Mouse (Mus musculus): ENCODE measurements around the gene Slfnl1.

Slfnl1 gene

DNA sequence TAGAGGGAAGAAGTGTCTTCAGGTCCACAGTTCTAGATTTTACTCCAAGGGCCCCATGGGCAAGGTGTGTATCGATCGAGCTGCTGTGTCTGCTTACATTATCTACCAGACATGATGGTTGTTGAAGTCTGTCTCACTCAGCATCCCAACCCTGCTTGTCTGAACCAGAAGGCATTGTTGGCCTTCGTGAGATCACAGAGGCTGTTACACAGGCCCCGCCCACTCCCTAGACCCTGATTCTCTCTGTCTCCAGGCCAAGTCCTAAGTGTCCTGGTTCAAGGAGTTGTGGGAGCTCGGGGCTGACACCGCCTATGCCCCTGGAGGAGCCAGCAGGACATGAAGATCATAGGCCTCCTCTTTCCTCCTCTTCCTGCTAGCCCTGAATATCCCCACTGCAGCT lies at the start of gene Slfnl1:
Gene Slfnl1 (plus strand): TSS at position 246 of the 400 bp plus-strand sequence.
- DNase-seq (ENCODE audit: low spot score): no peak

DNA sequence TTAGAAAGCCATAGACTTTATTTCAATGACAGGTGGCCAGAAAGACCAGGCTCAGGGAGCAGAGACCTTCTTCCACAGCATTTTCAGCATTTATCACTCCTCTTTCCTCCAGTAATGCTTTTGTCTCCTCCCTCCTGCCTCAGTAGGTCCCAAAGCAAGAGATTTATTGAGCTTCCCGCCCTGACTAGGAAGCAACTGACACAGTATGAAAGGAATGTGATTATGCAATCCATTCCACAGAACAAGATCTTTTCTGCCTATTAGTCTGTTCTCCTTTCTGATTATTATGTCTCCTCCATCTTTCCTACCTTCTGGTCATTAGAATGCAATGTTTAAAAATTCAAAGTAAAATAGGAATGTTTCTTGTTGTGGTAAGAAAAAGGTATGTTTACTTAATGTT lies 44.3 kb upstream of the Slfnl1 start:
- DNase-seq (ENCODE audit: low spot score): no peak

- DNase-seq (ENCODE audit: low spot score): no peak
Observed at GRCm38 (mm10) chr4:120506955-120507354, 25.1 kb upstream of the Slfnl1 start.

- no peak for DNase-seq (ENCODE audit: low spot score)
Observed at GRCm38 (mm10) chr4:120511203-120511602, 20.8 kb upstream of the Slfnl1 start.

DNA sequence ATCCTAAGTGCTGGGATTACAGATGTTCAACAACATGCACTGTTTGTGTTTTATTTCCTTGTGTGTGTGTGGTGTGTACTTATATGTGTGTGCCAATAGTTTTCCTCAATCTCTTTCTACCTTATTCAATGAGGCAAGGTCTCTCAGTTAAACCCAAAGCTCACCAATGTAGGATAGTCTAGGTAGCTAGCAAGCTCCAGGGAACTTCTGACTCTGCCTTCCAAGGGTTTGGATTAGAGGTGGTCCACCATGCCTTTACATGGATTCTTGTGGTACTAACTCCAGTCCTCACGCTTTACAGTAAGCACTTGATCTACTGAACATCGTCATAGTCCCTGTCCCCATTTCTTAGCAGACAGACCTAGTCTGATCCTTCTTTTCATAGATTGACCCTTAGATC lies 17.7 kb upstream of the Slfnl1 start:
- DNase-seq (ENCODE audit: low spot score): no peak

DNA sequence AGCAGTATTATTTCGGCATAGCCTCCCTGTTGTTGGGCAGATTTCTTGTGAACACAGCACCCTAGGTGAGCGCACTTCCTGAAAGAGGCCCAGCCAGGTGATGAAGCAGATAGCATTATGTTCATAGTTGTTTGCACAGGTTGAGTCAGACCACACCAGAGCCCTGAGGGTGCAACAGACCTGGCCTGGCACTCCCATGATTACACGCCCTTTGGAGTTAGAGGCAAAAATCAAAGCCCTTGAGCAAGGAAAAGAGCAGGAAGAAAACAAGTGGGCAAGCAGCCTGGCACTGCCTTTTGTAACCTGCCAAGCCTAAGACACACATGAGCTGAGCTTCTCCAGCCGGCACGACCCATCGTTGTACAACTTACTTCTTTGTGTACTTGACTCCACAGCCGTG lies 15.5 kb upstream of the Slfnl1 start:
- no peak for DNase-seq (ENCODE audit: low spot score)

DNA sequence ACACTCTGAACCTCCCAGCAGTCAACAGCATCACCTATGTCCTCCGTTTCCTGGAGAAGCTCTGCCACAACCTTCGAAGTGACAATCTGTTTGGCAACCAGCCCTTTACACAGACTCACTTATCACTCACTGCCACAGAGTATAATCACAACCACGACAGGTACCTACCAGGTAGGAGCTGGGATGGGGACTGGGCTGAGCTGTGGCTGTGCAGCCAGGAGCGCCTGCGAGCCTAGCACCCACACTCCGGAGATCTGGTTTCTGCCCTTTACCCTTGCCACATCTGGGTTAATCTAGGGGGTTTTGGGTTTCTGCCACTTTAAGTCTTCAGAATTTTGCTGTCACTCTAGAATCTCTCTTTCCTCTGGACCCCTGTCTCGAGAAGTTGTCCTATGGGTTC lies 15.1 kb upstream of the Slfnl1 start:
- no peak for DNase-seq (ENCODE audit: low spot score)

- no peak for DNase-seq (ENCODE audit: low spot score)
Observed at GRCm38 (mm10) chr4:120517335-120517734, 14.7 kb upstream of the Slfnl1 start.

- DNase-seq (ENCODE audit: low spot score): no peak
Observed at GRCm38 (mm10) chr4:120521761-120522160, 10.3 kb upstream of the Slfnl1 start.

GRCm38 (mm10) chr4:120522351-120522750 lies 9.7 kb upstream of the Slfnl1 start:
- no peak for DNase-seq (ENCODE audit: low spot score)

DNA sequence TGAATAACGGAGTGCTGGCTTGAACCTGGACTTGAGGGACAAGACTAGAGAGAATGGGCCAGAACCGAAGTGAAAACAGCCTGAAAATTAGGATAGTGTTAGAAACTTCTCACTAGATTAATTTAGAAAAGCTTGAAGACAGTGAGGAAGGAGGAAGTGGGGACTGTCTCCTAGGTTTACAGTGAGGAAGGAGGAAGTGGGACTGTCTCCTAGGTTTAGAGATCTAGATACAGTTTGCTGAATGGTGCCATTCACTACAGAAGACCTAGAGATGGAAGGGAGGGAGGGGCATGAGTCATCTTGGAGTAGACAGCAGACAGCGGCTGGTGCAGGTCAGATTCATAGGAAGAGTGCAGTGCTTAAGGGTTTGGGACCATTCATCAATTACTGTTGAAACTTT lies 8.9 kb upstream of the Slfnl1 start:
- no peak for DNase-seq (ENCODE audit: low spot score)

- no peak for DNase-seq (ENCODE audit: low spot score)
Observed at GRCm38 (mm10) chr4:120528171-120528570, 3.9 kb upstream of the Slfnl1 start.

DNA sequence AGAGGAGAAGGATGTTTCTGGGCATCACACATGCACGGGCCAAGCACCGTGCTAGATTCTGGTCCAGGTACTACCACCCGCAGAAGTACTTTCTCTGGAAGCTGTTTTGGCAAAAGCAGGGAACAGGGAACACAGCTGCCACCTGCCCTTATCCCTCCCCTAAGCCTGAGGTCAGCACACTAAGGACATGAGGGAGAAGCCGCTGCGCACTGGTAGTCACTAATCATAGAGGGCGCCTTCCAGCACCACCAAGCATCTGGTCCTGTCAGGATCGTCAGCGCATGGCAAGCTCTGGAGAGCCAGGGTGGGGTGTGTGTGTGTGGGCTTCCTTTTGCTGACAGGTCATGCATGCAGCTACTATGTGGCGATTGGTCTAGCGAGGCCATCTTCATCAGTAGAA lies 6.6 kb downstream of the Slfnl1 start:
- DNase-seq (ENCODE audit: low spot score): no peak

DNA sequence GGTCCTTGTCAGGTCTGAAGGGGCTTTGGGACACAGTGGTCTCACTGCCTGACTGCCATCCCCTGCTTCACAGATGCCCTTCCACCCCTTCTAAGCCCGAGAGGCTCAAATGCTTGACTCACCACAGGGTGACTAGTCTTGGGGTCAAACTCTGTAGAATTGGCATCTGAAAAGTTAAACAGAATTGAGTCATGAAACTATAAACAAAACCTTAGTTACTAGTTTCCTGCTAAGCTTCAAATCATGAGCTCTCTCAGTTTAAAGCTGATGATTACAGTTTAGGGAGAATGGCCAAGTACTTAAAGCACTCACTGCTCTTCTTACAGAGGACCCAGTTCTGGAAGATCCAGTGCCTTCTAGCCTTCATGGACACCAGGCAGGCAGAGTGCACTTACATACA lies 12.9 kb downstream of the Slfnl1 start:
- no peak for DNase-seq (ENCODE audit: low spot score)

DNA sequence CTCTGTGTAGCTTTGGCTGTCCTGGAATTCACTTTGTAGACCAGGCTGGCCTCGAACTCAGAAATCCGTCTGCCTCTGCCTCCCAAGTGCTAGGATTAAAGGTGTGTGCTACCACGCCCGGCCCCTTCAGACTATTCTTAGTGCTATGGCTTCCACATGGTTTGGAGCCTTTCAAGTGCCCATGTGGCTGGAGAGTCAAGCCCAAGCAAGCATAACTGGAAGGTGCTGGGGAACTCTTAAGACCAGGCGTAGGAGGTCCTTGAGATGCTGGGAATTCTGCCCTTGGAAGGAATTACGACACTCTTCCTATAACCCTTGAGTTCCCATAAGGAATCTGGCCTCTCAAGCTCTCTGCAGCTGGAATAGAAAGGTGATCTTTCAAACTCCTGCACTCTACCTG lies 24.6 kb downstream of the Slfnl1 start:
- DNase-seq (ENCODE audit: low spot score): no peak

- DNase-seq (ENCODE audit: low spot score): no peak
Observed at GRCm38 (mm10) chr4:120565726-120566125, 33.7 kb downstream of the Slfnl1 start.

- DNase-seq (ENCODE audit: low spot score): no peak
Observed at GRCm38 (mm10) chr4:120568005-120568404, 36.0 kb downstream of the Slfnl1 start.

- DNase-seq (ENCODE audit: low spot score): no peak
Observed at GRCm38 (mm10) chr4:120569025-120569424, 37.0 kb downstream of the Slfnl1 start.

DNA sequence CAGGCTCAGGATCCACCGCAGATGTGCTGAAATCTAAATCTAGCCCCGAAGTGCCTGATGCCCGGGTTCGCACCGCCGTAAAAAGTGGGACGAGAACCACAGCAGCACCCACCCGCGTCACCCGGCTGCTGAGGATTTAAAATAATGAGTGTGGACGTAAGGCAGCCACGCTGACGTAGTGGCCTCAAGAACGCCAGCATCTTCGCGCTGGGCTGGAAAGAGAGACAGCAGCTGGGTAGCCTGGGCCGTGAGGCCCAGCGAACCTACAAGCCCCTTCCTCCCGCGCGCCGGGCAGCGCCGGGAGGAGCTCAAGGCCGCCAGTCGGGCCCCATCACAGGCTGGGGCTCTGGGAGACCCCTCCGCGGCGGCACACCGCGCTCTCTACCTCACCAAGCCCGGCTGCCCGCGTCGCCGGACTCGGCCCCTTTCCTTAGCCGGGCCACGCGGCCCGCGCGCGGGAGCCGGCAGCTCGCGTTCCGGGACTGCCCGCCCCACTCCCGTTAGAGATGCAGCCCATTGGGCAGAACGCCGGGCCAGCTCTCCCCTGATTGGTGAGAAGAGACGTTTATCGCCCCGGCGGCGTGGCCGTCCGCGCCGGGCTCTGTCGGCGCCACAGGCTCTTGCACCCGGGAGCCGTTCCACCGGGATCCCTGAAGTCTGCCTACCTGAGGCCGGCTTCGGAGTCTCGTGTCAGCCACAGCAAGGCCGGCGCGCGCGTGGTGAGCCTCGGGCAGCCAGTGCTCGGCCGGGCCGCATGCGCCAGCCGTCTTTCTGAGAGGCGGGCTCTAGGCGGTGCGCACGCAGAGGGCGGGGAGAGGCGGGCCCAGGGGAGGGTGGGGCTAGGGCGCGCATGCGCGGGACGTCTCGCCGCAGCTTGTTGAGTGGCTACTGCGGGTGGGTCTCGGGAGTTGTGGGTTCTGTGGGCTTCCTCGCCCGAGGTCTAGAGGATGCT lies 37.7 kb downstream of the Slfnl1 start, which contains the start of gene Ctps:
Gene Ctps (minus strand): TSS at position 791 of the 952 bp plus-strand sequence.
- peak; percentile 94 for DNase-seq (ENCODE audit: low spot score)

DNA sequence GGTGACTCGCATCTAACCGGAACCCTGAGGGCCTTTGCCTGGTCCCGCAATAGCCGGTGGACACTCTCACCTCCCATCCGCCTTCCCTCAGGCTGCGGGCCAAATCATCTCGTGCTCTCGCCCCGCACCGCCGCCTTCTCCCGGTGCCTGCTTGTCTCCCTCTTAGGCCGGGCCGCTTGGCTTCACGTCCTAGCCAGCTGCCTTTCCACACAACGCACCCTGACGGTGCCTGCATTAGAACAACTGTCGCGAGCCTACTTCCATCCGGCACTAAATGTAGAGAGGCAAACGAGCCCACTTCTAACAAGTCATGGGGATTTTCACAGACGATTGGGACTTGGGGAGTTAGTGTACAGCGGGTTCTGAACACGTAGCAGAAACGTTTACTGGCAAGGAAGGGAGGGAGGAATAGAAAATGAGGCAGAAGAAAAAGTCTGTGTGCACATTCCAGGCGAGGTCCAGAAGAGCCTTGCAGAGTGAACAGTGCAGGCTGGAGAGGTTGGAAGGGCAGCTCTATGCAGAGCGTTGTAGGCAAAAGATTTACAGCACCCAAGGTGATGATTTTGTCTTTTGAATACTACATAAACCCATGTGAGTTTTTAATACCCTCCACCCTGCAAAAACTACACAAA lies 38.5 kb downstream of the Slfnl1 start:
- DNase-seq (ENCODE audit: low spot score): no peak

DNA sequence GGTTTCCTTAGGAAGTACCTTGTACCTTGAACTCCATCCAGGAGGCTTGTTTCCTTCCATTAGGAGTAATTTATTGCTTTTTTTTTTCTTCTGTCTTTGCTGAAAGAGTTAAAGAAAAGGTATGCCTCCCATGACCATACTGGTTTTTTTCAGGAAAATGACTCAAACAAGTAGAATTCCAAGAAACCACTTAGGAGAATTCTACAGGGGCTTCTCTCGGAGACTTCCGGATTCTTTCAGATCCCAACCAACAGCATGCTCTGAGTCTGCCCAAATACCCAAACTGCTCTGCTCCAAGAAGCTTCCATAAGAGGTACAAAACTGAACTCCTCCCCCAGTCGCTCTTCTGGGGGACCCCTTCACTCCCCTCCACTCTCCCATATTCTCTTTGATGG lies 39.0 kb downstream of the Slfnl1 start:
- no peak for DNase-seq (ENCODE audit: low spot score)

DNA sequence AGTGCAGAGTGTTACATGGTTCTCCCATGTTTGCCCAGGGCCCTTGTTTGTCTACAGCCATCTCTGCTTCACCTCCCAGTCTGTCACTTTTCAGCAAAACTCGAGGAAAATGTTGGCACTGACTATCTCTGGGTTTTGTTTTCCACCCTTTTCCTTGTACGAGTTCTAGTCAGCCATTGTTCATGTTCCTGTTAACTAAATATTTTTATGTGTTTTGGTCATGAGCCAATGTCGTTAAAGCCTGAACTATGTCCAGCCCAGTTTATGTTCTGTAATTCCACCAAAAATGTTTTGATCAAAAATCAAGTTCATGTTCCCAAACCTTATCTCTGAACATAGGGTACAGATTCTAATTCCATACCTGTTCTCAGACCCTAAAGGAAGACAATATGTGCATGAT lies 39.7 kb downstream of the Slfnl1 start:
- DNase-seq (ENCODE audit: low spot score): no peak

- no peak for DNase-seq (ENCODE audit: low spot score)
Observed at GRCm38 (mm10) chr4:120580894-120581293, 48.9 kb downstream of the Slfnl1 start.

Data from ovary, postnatal 36 days (tissue).